Mouse (Mus musculus): ENCODE measurements around the gene Rprd2. TPM values are rescaled to one million over a fixed set of nuclear protein-coding genes. Genes with fewer than 3 reads are reported as not detected.
"Not testable (repeated sequence)": the region's sequence is repeated elsewhere in the genome, so short reads cannot be mapped to it uniquely, and the experiment has no call there.

The Rprd2 gene
- total RNA-seq (2021), result 10 to 100 TPM; 68.5 to 71.8 TPM

GRCm38 (mm10) chr3:95818571-95819288 lies at the start of gene Rprd2:
Gene Rprd2 (minus strand): TSS chr3:95818863.
- DNase-seq, result peak; percentile 82 to 84

DNA sequence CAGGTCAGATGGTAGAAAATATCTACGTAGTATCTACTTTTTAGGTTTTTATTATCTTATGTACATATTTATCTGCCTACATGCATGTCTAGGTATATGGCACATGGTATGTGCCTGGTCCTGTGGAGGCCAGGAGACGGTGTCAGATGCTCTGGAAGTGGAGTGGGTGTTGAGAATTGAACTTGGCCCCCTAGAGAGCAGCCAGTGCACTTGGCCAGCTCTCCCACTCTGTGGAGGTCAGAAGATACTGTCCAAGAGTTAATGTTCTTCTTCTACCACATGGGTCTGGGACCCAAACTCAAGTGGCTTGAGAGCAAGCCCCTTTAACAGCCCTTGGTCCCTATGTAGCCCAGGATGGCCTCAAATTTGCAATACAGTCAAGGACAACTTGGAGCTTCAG lies 48.7 kb upstream of the Rprd2 start:
- DNase-seq, result no peak

DNA sequence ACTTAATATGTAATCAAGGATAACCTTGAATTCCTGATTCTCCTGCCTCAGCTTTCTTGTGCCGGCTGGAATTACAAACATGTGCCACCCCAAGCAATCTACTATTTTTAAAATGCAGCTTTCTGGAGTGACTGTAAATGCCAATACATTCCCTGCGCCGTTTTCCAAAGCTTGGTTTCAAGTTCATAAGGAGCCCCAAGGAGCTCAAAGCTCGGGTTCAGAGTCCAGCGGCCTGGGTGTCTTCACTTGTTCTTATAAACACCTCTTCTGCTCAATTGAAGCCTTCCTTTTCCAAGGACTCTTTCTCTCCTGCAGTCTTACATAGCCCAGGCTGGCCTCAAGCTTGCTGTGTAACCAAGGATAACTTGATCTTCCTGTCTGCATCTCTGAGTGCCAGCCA lies 47.4 kb upstream of the Rprd2 start:
- DNase-seq, result no peak

GRCm38 (mm10) chr3:95865571-95865970 lies 46.9 kb upstream of the Rprd2 start:
- no peak for DNase-seq

- DNase-seq, result peak; percentile 69 to 73
Observed at GRCm38 (mm10) chr3:95865050-95865449, 46.4 kb upstream of the Rprd2 start.

DNA sequence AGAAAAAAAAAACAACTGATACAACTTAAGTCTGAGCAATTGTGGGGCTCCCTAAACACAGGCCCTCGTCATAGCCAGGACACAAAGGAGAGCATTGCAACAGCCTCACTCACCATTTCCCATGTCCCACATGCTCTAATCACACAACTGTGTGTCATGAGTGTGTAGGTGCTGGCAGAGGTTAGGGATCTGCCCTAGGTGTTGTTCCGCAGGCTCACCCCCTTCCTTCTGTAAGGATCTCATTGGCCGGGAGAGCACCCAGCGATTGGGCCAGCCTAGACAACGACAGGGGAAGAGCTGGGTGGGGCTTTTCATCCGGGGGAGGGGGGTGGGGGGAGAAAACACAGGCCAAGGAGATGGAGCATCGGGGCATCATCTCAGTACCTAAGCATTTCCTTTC lies 44.9 kb upstream of the Rprd2 start:
- DNase-seq, result no peak

GRCm38 (mm10) chr3:95861796-95862195 lies 43.1 kb upstream of the Rprd2 start:
- peak in 1 of 2 experiments; percentile 30 for DNase-seq

- no peak for DNase-seq
Observed at GRCm38 (mm10) chr3:95861216-95861615, 42.6 kb upstream of the Rprd2 start.

DNA sequence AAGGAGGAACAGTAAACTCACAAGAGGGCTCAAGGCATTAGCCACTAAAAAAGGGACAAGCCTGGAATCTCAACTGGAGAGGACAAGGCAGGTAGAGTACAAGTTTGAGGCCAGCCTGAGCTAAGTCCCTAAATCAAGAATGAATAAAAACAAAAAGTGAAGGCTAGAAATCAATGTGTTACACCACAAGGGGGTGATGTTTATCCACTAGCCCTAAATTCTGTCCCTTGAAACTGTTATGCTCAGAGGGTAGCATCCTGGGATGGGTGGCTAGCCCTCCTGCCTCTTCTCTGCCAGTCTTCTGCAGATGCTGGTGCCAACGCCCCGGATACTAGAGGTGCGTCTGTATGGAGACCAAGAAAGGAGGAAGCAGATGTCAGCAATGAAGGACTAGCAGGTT lies 41.7 kb upstream of the Rprd2 start:
- DNase-seq, result no peak

DNA sequence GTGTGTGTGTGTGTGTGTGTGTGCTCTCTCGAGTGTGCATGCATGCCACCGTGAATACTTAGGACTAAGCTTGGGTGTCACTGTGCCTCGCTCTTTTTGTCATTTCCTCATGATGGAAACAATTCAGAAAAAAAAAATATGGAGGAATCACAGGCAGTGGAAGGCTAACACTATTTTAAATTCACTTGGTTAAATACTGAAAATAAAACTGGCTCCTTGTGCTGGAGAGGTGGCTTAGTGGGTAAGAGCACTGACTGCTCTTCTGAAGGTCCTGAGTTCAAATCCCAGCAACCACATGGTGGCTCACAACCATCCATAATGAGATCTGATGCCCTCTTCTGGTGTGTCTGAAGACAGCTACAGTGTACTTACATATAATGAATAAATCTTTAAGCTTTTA lies 39.6 kb upstream of the Rprd2 start:
- not testable (repeated sequence) for DNase-seq

DNA sequence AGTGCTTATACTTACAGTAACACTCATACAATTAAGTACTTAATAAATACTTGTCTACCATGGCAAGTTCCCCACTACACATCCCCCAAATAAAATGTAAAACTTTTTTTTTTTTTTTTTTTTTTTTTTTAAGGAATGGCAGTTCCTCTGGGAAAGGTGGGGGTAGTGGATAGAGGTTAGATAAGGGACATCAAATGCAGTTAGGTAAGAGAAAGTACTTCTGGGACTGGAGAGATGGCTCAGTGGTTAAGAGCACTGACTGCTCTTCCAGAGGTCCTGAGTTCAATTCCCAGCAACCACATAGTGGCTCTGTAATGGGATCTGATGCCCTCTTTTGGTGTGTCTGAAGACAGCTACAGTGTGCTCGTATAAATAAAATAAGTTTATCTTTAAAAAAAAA lies 38.4 kb upstream of the Rprd2 start:
- not testable (repeated sequence) for DNase-seq

- DNase-seq, result no peak
Observed at GRCm38 (mm10) chr3:95856115-95856514, 37.5 kb upstream of the Rprd2 start.

DNA sequence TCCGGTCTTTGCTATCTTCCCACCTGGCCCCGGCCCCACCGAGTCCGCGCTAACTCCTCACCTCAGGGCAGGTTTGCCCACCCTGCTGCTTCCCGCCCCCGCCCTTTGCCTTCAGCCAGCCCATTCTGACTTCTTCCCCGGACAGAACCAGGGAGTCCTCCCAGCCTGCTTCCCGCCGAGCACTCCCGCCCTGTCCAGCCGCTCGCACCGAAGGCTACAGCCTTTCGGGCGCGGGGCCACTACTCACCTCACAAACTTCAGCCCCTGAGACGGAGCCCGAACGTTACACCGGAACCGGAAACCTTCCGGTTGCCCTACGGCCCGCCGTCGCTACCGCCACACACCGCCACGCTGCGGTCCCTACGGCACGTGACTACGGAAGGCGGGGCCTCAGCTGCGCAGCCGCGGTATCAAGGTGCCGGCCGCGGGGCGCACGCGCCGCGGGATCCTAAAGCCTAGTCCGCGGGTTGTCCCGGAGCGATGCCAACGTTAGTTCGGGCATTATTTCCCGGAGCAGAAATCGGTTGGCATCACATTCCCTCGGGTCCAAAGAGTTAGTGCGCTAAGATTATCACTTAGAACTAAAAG lies 36.9 kb upstream of the Rprd2 start, which contains the start of gene Prpf3:
Gene Prpf3, minus strand, starts transcription at position 384 of the 588 bp plus-strand sequence.
- peak; percentile 94 for DNase-seq

GRCm38 (mm10) chr3:95851317-95851716 lies 32.7 kb upstream of the Rprd2 start:
- no peak for DNase-seq

DNA sequence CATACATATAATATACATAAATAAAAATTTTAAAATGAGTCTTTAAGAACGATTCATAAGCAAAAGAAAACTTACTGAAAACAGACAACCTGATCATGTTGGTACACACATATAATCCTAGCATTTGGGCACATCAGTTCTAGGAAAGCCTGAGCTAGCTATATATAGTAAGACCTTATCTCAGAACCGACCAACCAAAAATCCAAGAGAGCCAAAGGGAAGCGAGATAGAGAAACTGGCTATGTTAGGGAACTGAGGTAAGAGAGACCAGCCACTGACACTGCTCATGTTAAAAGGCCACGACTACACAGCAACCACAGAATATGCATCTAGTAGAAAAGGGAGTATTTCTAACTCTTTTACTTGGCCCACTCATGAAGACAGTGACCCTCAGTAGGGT lies 31.9 kb upstream of the Rprd2 start:
- no peak for DNase-seq

DNA sequence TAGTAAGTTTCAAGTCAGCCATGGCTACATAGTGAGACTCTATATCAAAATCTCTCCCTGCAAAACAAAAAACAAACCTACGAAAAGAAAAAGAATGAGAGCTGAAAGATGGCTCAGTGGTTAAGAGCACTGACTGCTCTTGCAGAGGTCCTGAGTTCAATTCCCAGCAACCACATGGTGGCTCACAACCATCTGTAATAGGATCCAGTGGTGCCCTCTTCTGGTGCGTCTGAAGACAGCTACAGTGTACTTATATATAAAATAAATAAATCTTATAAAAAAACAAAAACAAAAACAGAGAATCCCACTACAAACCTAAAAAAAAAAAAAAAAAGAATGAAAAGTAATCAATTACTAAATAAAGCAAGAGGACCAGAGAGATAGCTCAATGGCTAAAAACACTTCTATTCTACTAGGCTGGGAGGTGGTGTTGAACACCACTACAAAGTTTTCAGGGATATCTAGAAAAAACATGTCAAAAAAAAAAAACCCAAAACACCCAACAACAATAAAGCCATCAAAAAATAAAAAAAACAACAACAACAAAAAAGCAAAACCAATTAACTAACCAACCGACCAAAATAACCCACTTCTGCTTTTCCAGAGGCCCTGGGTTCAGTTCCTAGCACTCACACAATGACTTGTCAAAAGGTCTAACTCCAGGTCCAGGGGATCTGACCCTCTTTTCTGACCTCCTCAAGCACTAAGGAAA lies 24.0 kb upstream of the Rprd2 start:
- no peak for DNase-seq

DNA sequence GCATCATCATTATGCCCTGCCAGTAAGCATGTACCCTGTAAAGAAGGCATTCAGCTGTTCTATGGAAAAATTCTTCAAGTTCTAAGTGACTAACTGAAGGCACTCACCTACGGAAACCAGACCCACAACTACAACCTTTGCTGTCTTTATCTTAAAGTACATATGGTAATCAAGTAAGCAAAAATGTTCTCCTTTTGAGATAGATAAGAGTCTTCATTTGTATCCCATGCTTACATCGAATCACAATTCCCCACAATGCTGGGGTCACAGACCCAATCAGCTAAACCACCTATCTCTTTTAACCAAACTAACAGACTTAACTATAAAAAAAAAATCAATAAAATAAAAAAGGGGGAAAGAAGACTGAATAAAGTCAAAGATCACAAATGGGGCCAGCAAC lies 20.6 kb upstream of the Rprd2 start:
- no peak for DNase-seq

DNA sequence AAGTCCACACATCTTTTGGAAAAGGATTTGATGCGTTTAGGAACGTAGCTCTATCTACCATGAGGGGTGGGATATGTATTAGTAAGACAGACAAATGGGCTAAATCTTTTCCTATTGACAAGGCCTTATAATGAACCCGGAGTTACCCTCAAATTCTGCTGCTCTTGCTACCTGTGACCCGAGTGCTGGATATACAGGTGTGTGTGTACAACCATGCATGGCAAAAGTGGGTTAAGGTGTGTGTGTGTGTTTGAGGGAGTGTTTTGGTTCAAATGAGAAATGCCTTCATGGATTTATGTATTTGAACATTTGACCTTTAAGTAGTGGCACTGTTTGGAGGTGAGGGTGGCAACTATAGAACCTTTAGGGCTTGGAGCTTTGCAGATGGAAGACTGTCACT lies 10.4 kb upstream of the Rprd2 start:
- no peak for DNase-seq

DNA sequence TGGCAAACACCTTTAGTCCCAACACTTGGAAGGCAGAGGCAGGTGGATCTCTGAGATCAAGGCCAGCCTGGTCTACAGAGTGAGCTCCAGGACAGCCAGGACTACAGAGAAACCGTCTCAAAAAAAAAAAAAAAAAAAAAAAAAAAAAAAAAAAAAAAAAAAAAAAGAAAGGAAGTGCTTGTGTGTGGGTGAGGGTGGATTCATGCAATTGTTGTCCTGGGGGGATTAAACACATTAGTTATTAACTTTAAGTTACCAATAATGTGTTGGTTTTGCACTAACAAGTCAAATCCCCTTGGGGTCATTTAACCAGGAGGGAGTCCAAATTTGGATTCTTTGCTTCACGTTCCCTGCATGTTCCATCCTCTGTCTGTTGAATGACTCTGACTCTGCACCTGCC lies 7.6 kb upstream of the Rprd2 start:
- DNase-seq, result no peak

- DNase-seq, result no peak
Observed at GRCm38 (mm10) chr3:95820046-95821010, 1.7 kb upstream of the Rprd2 start.

DNA sequence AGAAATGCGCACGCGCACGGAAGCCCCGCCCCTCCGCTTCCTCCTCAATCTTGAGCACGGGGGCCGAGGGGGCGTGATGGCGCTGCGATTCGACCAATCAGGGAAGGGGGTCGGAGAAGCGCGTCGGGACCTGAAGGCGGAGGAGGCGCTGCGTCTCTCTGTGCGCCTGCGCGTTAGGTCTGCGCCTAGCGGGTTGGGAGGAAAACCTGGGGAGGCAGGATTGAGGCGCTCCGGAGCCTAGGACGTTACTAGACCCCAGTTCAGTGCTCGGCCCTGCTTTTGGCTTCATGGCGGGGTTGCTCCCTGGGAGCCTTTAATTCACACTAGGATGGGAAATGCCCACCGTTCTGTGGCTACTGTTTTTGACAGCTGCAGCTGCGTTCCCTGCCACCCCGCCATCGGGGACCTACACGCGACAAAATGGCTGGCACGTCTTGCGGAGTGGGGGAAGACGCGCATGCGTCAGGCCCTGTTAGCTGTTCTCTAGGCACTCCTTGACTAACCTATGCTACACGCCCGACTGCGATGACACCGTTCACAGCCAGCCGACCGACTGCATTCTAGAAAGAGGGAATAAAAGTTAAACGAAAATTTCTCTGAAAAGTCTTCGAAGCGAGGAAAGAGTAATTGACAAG lies 805 bp upstream of the Rprd2 start:
- DNase-seq, result peak; percentile 99

- no peak for DNase-seq
Observed at GRCm38 (mm10) chr3:95818026-95818511, 594 bp downstream of the Rprd2 start.
